7 mouse cellular contexts compared by ENCODE assay signal in genomic region chr7:66250030-66250429, GRCm38 (mm10).
DNase-seq lines count a peak whose midpoint lies in the region; ATAC-seq and TF ChIP-seq lines count a peak whose summit lies in the region.

No protein-coding gene starts in this region.

- DNase-seq in ZHBTc4 (ENCODE audit: low read depth, low spot score): peak; percentile 73
- DNase-seq in cerebellum, adult 9-10 months: peak; percentile 53
- peak; percentile 52 to 70 for DNase-seq in frontal cortex, postnatal 10 days (ENCODE audit: low spot score in 2 of 2)
- peak; percentile 66 for DNase-seq in hindbrain, postnatal 0 days (ENCODE audit: low spot score)
- peak; percentile 76 to 81 for DNase-seq in left cerebral cortex, adult 18-20 months (ENCODE audit: low spot score in 2 of 2)
- DNase-seq in lung, postnatal 36 days: peak; percentile 90
- DNase-seq in spleen, adult 18-20 months: peak; percentile 72 to 85

- H3K4me2 ChIP-seq in hindbrain, postnatal 0 days (ENCODE audit: low read depth, low read length): no peak overlapping the region

- no peak overlapping the region for H3K9ac ChIP-seq in hindbrain, postnatal 0 days (replicated peaks; ENCODE audit: low read length)

- 27% methylated on average over 6 of the region's 6 CpGs for WGBS in hindbrain, postnatal 0 days

- peak; percentile 76 for TF ChIP-seq CTCF in hindbrain, postnatal 0 days (IDR thresholded peaks at IDR 0.05; ENCODE audit: low read depth)

- H3K9me3 ChIP-seq in hindbrain, postnatal 0 days (ENCODE audit: low read length): no peaks in the 10 kb centered on the region

- H3K4me1 ChIP-seq in hindbrain, postnatal 0 days (ENCODE audit: insufficient read depth, low read length): peaks cover 19% of the 10 kb centered on the region; the same call in 1 of the 2 replicates

- no peak overlapping the region for H3K4me3 ChIP-seq in hindbrain, postnatal 0 days (ENCODE audit: low read length)

- H3K27me3 ChIP-seq in hindbrain, postnatal 0 days (ENCODE audit: insufficient read depth, low read length): no peaks in the 10 kb centered on the region

- ATAC-seq in hindbrain, postnatal 0 days: no peak

- H3K36me3 ChIP-seq in hindbrain, postnatal 0 days (ENCODE audit: insufficient read depth, low read length): no peaks in the 10 kb centered on the region

- no peak overlapping the region for H3K27ac ChIP-seq in hindbrain, postnatal 0 days
